Mouse (Mus musculus): Measurements from ENCODE around the gene Dlgap1. TPM values are rescaled to one million over a fixed set of nuclear protein-coding genes. Genes with fewer than 3 reads are reported as not detected.

The Dlgap1 gene
- polyA plus RNA-seq, 1 experiment from 2014 or later = 2.4 TPM

MicroRNAs encoded within 50 kb of the gene (microRNA counts, 519-probe panel; counts per million panel counts)
- microRNA mmu-miR-1195 = not detected

Small RNAs within 50 kb of the gene (microRNA-seq; reads per million reads assigned to microRNA genes)
- not detected for gene Mir1195
